Mouse (Mus musculus): ENCODE measurements at regions not wholly inside any gene's neighbourhood (a gene's known extent, or its start where the extent isn't known, plus 50 kb on each side); places are given as distances from the start of the nearest gene placed in this dataset.

GRCm38 (mm10) chr10:60914391-60914790, 83.0 kb upstream of the Unc5b start:
- TF ChIP-seq POLR2A (IDR thresholded peaks at IDR 0.05; ENCODE audit: borderline replicate concordance, extremely low read depth, low read depth, low read length) (no peak), CTCF (IDR thresholded peaks at IDR 0.05; ENCODE audit: insufficient read depth, low read length) (no peak)

Measured in lung, adult 2 months (tissue).